Mouse (Mus musculus) hindbrain, embryonic 11.5 days (tissue): ENCODE results near the gene Il27ra. TPM values are rescaled to one million over a fixed set of nuclear protein-coding genes. Genes with fewer than 3 reads are reported as not detected.

Experiments used
- ATAC-seq: fragments of 200-750 bp; cut with Nextera tagmentation; 2 replicates; pipeline ENCODE4 v1.8.0; 2017; ENCODE audit warnings: mild to moderate bottlenecking, moderate TSS enrichment, moderate library complexity; ENCODE audit not compliant: low FRiP score
- DNase-seq: peaks from one replicate; pipeline ENCODE4 v3.0.0-alpha.2; 2015; ENCODE audit warnings: low spot score
- H3K27ac ChIP-seq: fragments of 300-500 bp; sonication (generic); 2 replicates; pipeline ENCODE4 v1.5.1; 2014; ENCODE audit warnings: mild to moderate bottlenecking, low read depth, low read length
- H3K27me3 ChIP-seq: fragments of 300-500 bp; sonication (generic); 2 replicates; pipeline ENCODE4 v1.6.1; 2014; ENCODE audit warnings: mild to moderate bottlenecking, low read length, moderate library complexity, mixed read lengths; ENCODE audit not compliant: control insufficient read depth, insufficient read depth
- H3K36me3 ChIP-seq: fragments of 300-500 bp; sonication (generic); 2 replicates; pipeline ENCODE4 v1.6.1; 2014; ENCODE audit warnings: mild to moderate bottlenecking, low read length, moderate library complexity, mixed read lengths; ENCODE audit not compliant: control insufficient read depth, insufficient read depth
- H3K4me1 ChIP-seq: fragments of 300-500 bp; sonication (generic); replicated peaks from 2 replicates; pipeline ENCODE4 v1.6.1; 2014; ENCODE audit warnings: low read length, mixed read lengths; ENCODE audit not compliant: control insufficient read depth, insufficient read depth
- H3K4me2 ChIP-seq: fragments of 300-500 bp; sonication (generic); replicated peaks from 2 replicates; pipeline ENCODE4 v1.6.1; 2014; ENCODE audit warnings: mild to moderate bottlenecking, low read depth, low read length
- H3K4me3 ChIP-seq: fragments of 300-500 bp; sonication (generic); 2 replicates; pipeline ENCODE4 v1.5.1; 2014; ENCODE audit warnings: low read depth, low read length
- H3K9ac ChIP-seq: fragments of 300-500 bp; sonication (generic); 2 replicates; pipeline ENCODE4 v1.6.1; 2014; ENCODE audit warnings: low read depth, low read length
- H3K9me3 ChIP-seq: fragments of 300-500 bp; sonication (generic); 2 replicates; pipeline ENCODE4 v1.6.1; 2016; ENCODE audit warnings: low read length; ENCODE audit not compliant: control insufficient read depth
- WGBS: fragments of 180-500 bp; shearing (Covaris S2); extraction: QIAGEN DNeasy Blood & Tissue Kit; methylation state at CpG from one replicate; pipeline ENCODE4 v1.1.7; 2014; 5-methylcytosine and 5-hydroxymethylcytosine counted together
- polyA plus RNA-seq: library from polyadenylated mRNA; unstranded; fragments of >200 nt; fragmentation: Nextera tagmentation; extraction: Ambion mirVana; gene quantifications from 2 replicates; pipeline ENCODE4 v1.2.1, GENCODE M21; 2014

Il27ra gene
- polyA plus RNA-seq, 1 experiment from 2014 or later = not detected

DNA sequence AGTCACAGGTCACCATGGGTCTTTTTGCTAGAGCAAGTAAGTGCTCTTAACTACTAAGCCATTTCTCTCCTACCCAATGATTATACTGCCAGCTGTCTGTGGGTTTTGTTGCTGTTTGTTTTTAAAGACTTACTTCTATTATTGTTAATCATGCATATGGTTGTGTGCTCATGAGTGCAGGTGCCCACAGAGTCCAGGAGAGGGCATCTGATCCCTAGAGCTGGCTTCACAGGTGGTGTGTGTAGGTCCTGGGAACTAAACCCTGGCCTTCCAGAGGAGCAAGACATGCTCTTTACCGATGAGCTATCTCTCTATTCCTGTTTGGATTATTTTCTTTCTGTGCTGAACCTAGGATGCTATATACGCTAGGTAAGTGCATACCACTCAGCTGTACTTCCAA, 16.8 kb upstream of the Il27ra start:
- Histone ChIP-seq H3K9ac (no peak overlapping the region), H3K9me3 (no peaks in the 10 kb centered on the region), H3K27me3 (no peaks in the 10 kb centered on the region), H3K27ac (no peak overlapping the region), H3K4me3 (no peak overlapping the region), H3K36me3 (no peaks in the 10 kb centered on the region), H3K4me2 (no peak overlapping the region), H3K4me1 (no peaks in the 10 kb centered on the region)
- no peak for DNase-seq
- WGBS = 98% methylated on average over 2 of the region's 2 CpGs
- no peak for ATAC-seq

DNA sequence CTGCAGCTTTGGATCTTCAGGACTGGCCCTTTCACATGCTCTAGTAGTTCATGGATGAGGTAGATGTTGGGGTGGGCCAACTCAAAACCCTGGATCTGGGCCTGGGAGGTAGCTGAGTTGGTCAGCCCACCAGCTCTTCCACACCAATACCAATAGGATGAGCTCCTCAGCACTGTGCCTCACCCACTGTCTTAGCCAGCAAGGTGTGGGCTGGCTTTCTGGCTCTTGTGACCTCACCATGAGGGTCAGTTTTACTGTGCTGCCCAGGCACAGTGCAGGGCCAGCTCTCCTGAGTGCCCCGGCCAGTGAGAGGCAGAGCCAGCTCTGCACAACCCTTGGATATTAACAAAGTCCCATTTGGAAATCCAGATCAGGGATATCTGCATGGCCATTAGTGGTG, 15.4 kb upstream of the Il27ra start:
- 86% methylated on average over 1 of the region's 1 CpGs for WGBS
- Histone ChIP-seq H3K9ac (no peak overlapping the region), H3K4me2 (no peak overlapping the region), H3K27ac (no peak overlapping the region), H3K36me3 (no peaks in the 10 kb centered on the region), H3K4me3 (no peak overlapping the region), H3K9me3 (no peaks in the 10 kb centered on the region), H3K4me1 (no peaks in the 10 kb centered on the region), H3K27me3 (no peaks in the 10 kb centered on the region)
- ATAC-seq (no peak), DNase-seq (no peak)

DNA sequence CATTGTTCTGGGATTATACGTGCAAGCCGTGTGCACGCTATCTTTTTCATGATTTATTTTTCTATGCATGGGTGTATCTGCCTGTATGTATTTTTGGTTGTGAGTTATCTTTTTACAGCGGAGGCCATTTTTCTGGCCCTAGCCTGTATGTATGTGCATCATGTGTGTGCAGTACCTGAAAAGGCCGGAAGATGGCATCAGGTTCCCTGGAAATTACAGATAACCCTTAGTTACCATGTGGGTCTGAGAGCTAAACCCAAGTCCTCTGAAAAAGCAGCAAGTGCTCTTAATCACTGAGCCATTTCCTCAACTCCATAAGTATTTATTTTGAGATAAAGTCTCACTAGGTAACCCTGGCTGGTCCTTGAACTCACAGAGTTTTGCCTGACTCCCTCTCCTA, 10.8 kb upstream of the Il27ra start:
- 96% methylated on average over 5 of the region's 5 CpGs for WGBS
- Histone ChIP-seq H3K27ac (no peak overlapping the region), H3K4me3 (no peak overlapping the region), H3K27me3 (no peaks in the 10 kb centered on the region), H3K9me3 (no peaks in the 10 kb centered on the region), H3K4me1 (no peaks in the 10 kb centered on the region), H3K4me2 (no peak overlapping the region), H3K9ac (no peak overlapping the region), H3K36me3 (no peaks in the 10 kb centered on the region)
- ATAC-seq (no peak), DNase-seq (no peak)

DNA sequence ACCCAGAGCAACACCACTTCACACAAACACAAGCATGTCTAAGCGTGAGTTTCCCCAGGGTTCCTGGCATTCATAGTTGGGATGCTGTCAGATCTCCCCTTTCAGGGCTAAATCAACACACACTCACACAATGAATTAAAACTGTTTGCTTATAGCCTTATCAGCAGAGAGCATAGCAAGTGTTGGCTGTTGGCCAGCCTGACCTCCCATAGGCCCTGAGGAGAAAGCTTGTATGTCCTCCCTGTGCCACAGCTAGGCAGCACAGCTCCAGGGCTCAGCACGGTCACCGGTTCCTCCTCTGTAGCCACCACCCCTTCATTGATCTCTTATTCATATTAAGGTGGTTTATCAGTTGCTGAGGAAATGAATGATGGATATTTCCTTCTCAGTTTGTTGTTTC, 10.4 kb upstream of the Il27ra start:
- DNase-seq = no peak
- no peak overlapping the region for H3K9ac ChIP-seq
- no peak overlapping the region for H3K4me2 ChIP-seq
- no peak overlapping the region for H3K4me3 ChIP-seq
- no peaks in the 10 kb centered on the region for H3K27me3 ChIP-seq
- ATAC-seq = no peak
- no peaks in the 10 kb centered on the region for H3K4me1 ChIP-seq
- WGBS = 86% methylated on average over 3 of the region's 3 CpGs
- H3K9me3 ChIP-seq = no peaks in the 10 kb centered on the region
- no peaks in the 10 kb centered on the region for H3K36me3 ChIP-seq
- no peak overlapping the region for H3K27ac ChIP-seq

DNA sequence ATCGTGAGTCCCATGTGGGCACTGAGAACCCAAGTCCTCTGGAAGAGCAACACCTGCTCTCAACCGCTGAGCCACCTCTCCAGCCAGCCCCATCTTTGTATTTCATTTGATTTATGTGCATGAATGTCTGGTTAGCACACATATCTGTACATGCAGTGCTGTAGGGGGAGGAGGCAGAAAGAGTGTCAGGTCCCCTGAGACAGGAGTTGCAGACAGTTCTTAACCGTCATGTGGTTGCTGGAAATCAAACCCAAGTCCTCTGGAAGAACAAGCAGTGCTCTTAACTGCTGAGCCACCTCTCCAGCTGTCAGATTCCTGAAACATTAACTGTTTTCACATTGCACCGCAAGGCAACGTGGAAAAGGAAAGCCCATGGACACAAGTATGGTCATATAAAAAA, 5.8 kb upstream of the Il27ra start:
- Histone ChIP-seq H3K4me3 (no peak overlapping the region), H3K27ac (no peak overlapping the region), H3K27me3 (peaks cover 23% of the 10 kb centered on the region), H3K4me1 (no peaks in the 10 kb centered on the region; the same call in 1 of the 2 replicates), H3K9ac (no peak overlapping the region), H3K4me2 (no peak overlapping the region), H3K9me3 (no peaks in the 10 kb centered on the region), H3K36me3 (no peaks in the 10 kb centered on the region)
- no peak for ATAC-seq
- 85% methylated on average over 5 of the region's 5 CpGs for WGBS
- DNase-seq = no peak

DNA sequence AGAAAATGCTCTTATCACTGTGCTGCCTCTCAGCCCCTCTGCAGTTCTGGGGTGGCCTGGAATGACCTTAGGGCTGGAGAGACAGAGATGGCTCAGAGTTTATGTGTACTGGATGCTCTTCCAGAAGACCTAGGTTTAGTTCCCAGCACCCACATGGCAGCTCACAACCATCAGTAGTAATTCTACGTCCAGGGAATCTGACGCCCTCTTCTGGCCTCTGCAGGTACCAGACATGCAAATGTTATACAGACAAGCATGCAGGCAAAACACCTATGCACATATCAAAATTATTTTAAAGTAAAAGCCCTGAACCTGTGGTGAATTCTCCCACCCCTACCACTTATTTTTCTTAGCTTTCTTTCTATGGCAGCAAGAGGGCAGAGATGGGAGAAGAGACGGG, 4.1 kb upstream of the Il27ra start:
- ATAC-seq = no peak
- no peaks in the 10 kb centered on the region for H3K9me3 ChIP-seq
- no peak overlapping the region for H3K9ac ChIP-seq
- no peaks in the 10 kb centered on the region for H3K36me3 ChIP-seq
- no peak overlapping the region for H3K4me2 ChIP-seq
- 86% methylated on average over 3 of the region's 3 CpGs for WGBS
- no peak overlapping the region for H3K4me3 ChIP-seq
- no peak for DNase-seq
- peaks cover 3% of the 10 kb centered on the region; the same call in 1 of the 2 replicates for H3K4me1 ChIP-seq
- H3K27ac ChIP-seq = no peak overlapping the region
- H3K27me3 ChIP-seq = peaks cover 39% of the 10 kb centered on the region

DNA sequence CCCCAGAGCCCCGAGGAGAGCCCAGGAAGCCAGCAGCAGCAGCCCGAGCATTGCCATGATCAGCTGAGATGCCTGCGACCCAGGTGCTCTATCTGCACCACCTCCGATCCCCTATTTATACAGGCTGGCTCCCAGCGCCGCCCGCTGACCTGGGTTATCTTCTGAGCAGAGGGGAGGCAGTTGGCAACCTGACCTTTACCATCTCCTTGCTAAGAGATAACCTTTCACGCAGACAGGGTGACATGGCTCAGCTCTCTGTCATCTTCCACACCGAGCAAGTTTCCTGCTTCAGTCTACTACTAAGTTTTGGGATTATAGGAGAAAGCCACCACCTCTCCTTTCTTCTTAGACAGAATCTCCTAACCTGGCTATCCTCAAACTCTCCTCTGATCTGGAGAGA, 2.5 kb upstream of the Il27ra start, which contains the start of gene Rln3:
TSS of gene Rln3 (minus strand) at position 101 of the 400 bp plus-strand sequence.
- H3K4me1 ChIP-seq = peaks cover 3% of the 10 kb centered on the region; the same call in 1 of the 2 replicates

DNA sequence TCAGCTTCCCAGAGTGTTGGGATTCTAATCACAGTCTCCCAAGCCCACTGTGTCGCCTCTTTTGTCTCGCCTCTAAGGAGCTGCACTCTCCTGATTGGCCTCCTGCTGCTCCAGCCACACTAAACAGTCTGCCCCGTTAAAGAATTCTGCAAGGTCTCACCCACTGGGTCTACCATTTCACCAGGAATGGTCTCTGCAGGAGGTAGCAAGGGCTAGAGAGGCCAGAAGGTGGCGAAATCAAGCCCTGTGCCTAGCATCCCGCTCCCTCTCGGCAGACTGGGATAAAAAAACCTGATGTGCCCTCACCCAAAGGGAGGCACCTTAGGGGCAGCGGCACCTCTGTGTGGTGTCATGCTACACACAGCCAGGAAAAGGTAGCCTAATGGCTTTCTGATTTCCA, 1.7 kb upstream of the Il27ra start:
- no peaks in the 10 kb centered on the region for H3K9me3 ChIP-seq
- no peak overlapping the region for H3K4me3 ChIP-seq
- no peak for ATAC-seq
- no peaks in the 10 kb centered on the region for H3K36me3 ChIP-seq
- no peak overlapping the region for H3K27ac ChIP-seq
- H3K9ac ChIP-seq = no peak overlapping the region
- H3K4me2 ChIP-seq = no peak overlapping the region
- DNase-seq = peak; percentile 29
- WGBS = 2% methylated on average over 7 of the region's 7 CpGs
- peaks cover 3% of the 10 kb centered on the region; the same call in 1 of the 2 replicates for H3K4me1 ChIP-seq
- H3K27me3 ChIP-seq = peaks cover 44% of the 10 kb centered on the region

More for the DNA sequence above, 2.5 kb upstream of the Il27ra start, which contains the start of gene Rln3:
- Histone ChIP-seq H3K9ac (no peak within 1 kb of the TSS), H3K36me3 (no peaks in the 10 kb centered on the region), H3K27ac (no peak within 1 kb of the TSS), H3K9me3 (no peaks in the 10 kb centered on the region), H3K4me2 (no peak within 1 kb of the TSS), H3K27me3 (peaks cover 44% of the 10 kb centered on the region), H3K4me3 (no peak within 1 kb of the TSS)
- ATAC-seq = no peak
- DNase-seq = no peak
- WGBS = 9% methylated on average over 9 of the region's 9 CpGs

DNA sequence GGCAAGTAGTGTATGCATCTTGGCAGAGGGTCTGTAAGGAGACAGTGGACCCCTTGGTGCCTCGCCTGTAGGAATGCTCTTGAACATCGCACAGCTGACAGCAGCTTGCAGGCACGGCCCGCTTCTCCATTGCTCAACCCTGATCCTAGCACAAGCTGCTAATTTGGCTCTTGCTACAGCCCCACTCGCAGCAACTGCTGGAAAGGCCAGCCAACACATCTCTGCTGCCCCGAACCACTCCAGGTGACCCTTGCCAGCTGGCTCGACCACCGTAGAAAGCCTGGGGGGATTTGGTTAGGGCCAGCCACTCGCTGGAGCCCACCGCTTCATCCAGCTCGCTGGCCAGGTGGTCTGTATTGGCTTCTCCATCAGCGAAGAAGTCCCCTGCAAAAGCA, 556 bp upstream of the Il27ra start:
- H3K9me3 ChIP-seq = no peaks in the 10 kb centered on the region
- no peak overlapping the region for H3K4me2 ChIP-seq
- H3K9ac ChIP-seq = no peak overlapping the region
- no peak overlapping the region for H3K27ac ChIP-seq
- H3K27me3 ChIP-seq = peaks cover 44% of the 10 kb centered on the region
- 36% methylated on average over 12 of the region's 12 CpGs for WGBS
- DNase-seq (peak; percentile 19), ATAC-seq (no peak)
- no peaks in the 10 kb centered on the region for H3K36me3 ChIP-seq
- no peak overlapping the region for H3K4me3 ChIP-seq
- H3K4me1 ChIP-seq = peaks cover 3% of the 10 kb centered on the region; the same call in 1 of the 2 replicates
